Mouse (Mus musculus) right cerebral cortex, postnatal 14 days (tissue): ENCODE data around the gene Thbs3.

Source experiments
- DNase-seq: peaks from one replicate; pipeline ENCODE4 v3.0.0; 2022

Thbs3 gene

GRCm38 (mm10) chr3:89228836-89229235, 13.9 kb downstream of the Thbs3 start, which contains the start of gene Muc1:
TSS of gene Muc1 (plus strand) at chr3:89229057.
- DNase-seq: no peak

GRCm38 (mm10) chr3:89229276-89229675, 14.3 kb downstream of the Thbs3 start:
- no peak for DNase-seq

DNA sequence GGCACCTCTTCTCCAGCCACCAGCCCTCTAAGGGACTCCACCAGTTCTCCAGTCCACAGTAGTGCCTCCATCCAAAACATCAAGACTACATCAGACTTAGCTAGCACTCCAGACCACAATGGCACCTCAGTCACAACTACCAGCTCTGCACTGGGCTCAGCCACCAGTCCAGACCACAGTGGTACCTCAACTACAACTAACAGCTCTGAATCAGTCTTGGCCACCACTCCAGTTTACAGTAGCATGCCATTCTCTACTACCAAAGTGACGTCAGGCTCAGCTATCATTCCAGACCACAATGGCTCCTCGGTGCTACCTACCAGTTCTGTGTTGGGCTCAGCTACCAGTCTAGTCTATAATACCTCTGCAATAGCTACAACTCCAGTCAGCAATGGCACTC, 15.6 kb downstream of the Thbs3 start:
- no peak for DNase-seq

- no peak for DNase-seq
Measured at GRCm38 (mm10) chr3:89231345-89231744, 16.4 kb downstream of the Thbs3 start.

DNA sequence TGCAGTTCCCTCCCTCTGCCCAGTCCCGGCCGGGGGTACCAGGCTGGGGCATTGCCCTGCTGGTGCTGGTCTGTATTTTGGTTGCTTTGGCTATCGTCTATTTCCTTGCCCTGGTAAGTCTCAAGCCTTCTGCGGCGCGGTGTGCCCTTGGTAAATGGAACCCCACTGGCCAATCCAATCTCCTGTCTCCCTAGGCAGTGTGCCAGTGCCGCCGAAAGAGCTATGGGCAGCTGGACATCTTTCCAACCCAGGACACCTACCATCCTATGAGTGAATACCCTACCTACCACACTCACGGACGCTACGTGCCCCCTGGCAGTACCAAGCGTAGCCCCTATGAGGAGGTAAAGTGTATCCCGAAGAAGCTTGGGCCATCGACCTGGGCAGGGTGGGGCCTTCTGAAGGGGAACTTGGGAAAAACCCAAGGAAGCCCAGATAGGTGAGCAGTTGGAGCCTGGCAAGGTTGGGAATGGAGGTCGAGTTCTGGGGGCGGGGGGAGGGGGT, 16.8 kb downstream of the Thbs3 start:
- DNase-seq: no peak

- no peak for DNase-seq
Measured at GRCm38 (mm10) chr3:89232614-89233013, 17.6 kb downstream of the Thbs3 start.

- no peak for DNase-seq
Measured at GRCm38 (mm10) chr3:89233562-89234110, 18.7 kb downstream of the Thbs3 start.

DNA sequence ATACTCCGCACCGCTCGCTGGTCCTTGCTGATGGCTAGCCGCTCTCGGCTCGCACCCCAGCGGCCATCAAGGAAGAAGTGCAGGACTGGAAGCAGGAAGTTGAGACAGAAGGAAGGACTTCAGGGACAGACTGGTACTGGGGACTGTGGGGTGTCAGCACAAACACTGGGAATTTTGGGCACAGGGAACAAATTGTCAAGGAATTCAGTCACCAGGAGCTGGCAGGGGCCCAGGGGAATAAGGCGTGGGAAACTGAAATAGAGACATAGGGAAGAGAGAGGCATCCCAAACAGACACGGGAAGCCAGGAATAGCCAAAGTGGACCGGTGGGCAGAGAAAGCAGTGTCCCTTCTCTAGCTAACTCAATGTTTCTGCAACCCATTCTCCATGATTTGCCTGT, 21.5 kb downstream of the Thbs3 start:
- no peak for DNase-seq

GRCm38 (mm10) chr3:89237682-89238081, 22.7 kb downstream of the Thbs3 start:
- no peak for DNase-seq

DNA sequence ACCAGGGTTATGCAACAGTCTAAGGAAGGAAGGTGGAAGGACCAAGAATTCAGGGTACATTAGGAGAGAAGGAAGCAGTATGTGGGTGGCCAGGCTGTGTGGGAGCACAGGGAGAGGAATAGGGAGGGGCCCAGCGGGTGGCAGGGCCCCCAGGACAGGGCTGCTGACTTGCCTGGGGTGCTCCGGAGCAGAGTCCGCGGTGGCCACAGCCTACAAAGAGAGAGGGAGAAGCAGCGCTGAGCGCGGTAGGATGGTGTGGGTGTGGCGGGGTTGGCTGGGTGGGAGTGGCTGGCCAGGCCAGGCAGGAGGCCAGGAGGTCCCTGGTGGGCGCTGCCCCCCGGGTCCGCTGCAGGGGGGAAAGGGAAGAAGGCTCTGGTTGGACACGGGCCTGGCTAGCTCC, 23.5 kb downstream of the Thbs3 start:
- DNase-seq: no peak

GRCm38 (mm10) chr3:89242331-89242895, 27.4 kb downstream of the Thbs3 start:
- DNase-seq: peak; percentile 68

DNA sequence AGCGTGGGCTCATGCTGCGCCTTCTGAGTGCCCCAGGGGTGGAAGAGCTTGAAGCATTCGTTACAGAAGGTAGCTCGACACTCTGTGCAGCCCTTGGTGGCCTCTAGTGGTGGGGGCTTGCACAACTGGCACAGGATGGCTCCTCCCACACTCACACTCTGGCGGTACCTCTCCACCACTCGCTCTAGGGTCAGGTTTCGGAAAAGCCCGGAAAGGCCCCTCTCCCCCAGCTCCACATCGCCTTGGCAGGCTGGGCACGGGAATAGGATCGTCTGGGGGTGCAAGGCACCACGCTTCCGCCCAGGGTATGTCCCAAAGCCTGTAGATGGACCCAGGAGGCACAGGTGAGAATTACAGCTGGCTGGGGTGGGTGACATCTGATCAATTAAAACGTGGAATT, 28.6 kb downstream of the Thbs3 start:
- DNase-seq: no peak

DNA sequence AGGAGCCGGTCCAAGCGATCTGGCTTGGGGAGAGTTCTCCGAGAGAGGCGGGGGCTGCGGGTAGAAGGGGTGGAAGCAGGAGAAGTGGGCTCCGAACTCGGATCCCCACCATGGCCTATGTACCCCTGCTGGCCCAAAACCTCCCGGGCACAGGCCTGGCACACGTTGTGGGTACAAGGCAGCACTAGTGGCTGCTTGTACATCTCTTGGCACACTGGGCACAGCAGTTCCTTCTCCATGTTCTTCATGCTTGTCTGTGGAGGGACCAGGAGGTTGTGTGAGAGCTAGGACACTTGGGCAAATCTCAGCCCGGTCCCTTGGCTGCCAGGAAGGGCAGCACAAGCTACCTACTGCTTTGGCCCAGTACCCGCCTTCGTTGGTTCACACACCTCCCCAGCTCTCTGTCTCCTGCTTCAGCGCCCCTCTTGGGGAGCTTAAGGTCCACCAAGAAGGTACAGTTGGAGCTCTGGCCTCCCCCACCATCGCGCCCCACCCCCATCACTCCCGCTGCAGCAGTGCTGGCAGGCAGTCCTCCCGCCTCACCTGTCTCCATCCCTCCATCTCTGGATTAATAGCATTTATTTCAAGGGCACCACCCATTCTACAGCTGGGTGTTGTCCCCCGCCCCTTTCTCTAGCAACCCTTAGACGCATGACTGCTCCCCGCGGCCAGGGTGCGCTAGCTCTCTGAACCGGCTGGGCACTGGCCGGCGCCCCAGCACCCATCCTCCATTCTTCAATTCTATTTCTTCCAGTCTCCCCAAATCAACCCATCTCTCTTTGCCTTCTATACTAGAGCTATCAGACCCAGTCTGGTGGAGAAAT, 29.4 kb downstream of the Thbs3 start:
- DNase-seq: peak; percentile 62

- DNase-seq: peak; percentile 92
Measured at GRCm38 (mm10) chr3:89244982-89245687, 30.2 kb downstream of the Thbs3 start.

DNA sequence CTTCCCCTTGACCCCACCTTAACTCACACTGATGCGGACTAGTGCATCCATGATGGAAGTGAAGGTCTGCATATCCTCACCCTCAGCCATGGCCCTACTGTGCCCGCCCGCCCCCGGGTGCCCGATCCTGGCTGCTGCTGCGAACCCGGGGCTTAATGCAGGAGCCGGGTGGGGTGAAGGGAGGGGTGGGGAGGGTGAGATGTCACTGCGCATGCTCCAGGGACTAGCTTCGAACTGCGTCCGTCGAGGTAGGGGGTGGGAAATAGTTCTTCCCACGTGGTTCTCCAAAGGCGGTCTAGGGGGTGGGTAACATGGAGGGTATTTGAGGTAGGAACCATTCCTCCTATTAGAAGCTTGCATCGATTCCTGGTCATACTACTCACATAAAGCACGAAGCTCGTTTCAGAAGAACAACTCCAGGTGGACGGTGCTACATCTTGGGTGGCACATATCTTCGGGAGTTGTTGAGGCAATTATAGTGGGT, 30.8 kb downstream of the Thbs3 start, which contains the start of gene Krtcap2:
TSS of gene Krtcap2 (plus strand) at position 279 of the 484 bp plus-strand sequence.
- peak; percentile 75 for DNase-seq

DNA sequence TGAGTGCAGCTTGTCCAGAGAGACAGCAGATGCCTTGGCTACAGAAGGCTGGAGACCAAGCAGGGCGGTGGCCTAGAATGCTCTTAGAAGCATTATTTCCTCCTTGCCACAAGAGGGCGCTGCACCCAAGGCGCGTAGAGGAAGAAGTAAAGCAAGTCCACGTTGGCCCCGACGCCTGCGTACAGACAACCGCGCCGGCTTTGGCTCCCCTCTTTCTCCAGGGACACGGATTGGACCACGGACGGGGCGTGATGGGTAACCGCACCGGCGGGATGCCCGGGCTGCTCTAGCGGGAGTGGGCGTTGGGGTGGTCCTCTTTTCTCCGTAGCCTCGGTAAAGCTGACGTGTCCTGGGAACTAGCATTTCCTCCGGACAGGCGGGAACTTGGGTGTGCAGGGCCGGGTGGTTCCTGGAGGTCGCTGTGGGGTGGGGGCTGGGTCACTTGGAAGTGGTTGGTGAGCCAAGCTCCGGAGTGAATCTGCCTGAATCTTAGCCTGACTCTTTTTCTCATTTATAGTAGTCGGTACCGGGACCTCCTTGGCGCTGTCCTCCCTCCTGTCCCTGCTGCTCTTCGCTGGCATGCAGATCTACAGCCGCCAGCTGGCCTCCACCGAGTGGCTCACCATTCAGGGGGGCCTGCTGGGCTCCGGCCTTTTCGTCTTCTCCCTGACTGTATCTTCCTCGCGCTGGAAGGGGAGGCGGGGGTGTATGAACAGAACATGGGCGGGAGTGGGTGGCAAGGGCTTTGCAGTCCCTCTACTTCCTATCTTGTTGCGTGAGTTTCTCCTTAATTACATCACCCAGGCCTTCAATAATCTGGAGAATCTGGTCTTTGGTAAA, 31.5 kb downstream of the Thbs3 start, which contains the start of gene Trim46:
TSS of gene Trim46 (minus strand) at position 49 of the 840 bp plus-strand sequence.
- peak; percentile 93 for DNase-seq

GRCm38 (mm10) chr3:89247466-89247865, 32.5 kb downstream of the Thbs3 start:
- no peak for DNase-seq

- DNase-seq: no peak
Measured at GRCm38 (mm10) chr3:89250435-89251040, 35.6 kb downstream of the Thbs3 start.

- no peak for DNase-seq
Measured at GRCm38 (mm10) chr3:89251365-89251895, 36.5 kb downstream of the Thbs3 start.

GRCm38 (mm10) chr3:89254994-89255393, 40.0 kb downstream of the Thbs3 start:
- DNase-seq: no peak

DNA sequence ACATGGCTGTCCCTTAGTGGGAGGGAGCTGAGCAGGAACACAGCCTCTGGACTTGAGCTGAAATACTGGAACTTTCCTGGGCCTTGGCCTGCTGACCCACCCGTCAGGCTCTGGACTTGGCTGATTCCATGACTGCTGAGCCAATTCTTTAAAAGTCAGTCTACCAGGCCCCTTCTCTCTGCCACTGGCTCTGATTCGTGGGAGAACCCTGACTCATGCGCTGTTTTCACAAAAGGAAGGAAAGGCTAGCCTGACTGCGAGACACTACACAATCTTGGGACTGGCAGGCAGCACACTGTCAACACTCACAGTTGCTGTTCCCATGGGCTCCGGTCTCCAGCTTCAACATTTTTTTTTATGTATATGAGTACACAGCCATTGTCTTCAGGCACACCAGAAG, 41.2 kb downstream of the Thbs3 start:
- no peak for DNase-seq
